Mouse (Mus musculus): ENCODE results near the gene Btg1. TPM values are rescaled to one million over a fixed set of nuclear protein-coding genes. Genes with fewer than 3 reads are reported as not detected.

Btg1 gene
- total and polyA plus RNA-seq, 2 experiments from 2014 or later = 24.7 to 28.7 TPM

GRCm38 (mm10) chr10:96633145-96633516 lies 16.3 kb downstream of the Btg1 start:
- no peak overlapping the region for H3K4me3 ChIP-seq (ENCODE audit: low read depth, low read length)
- 64% methylated on average over 4 of the region's 4 CpGs for WGBS
- TF ChIP-seq CTCF (IDR thresholded peaks at IDR 0.05; ENCODE audit: low read depth) = no peak
- no peak for TF ChIP-seq EP300 (IDR thresholded peaks at IDR 0.05; ENCODE audit: low read depth)
- H3K27me3 ChIP-seq (ENCODE audit: control insufficient read depth, insufficient read depth, low read length) = no peaks in the 10 kb centered on the region
- H3K27ac ChIP-seq (ENCODE audit: low read depth) = no peak overlapping the region
- no peak overlapping the region for H3K4me2 ChIP-seq (ENCODE audit: low read depth, low read length)
- ATAC-seq (ENCODE audit: insufficient read depth, low read depth) (no peak), DNase-seq (ENCODE audit: low spot score) (no peak)
- no peaks in the 10 kb centered on the region for H3K9me3 ChIP-seq (replicated peaks; ENCODE audit: control insufficient read depth, low read length)
- peaks cover 13% of the 10 kb centered on the region; the same call in 1 of the 2 replicates for H3K4me1 ChIP-seq (ENCODE audit: control insufficient read depth, insufficient read depth)
- H3K9ac ChIP-seq (replicated peaks; ENCODE audit: low read depth, low read length) = no peak overlapping the region
- H3K36me3 ChIP-seq (replicated peaks; ENCODE audit: control insufficient read depth, insufficient read depth, low read length) = peaks cover 8% of the 10 kb centered on the region

- Histone ChIP-seq H3K9me3 (replicated peaks; ENCODE audit: control insufficient read depth, low read length) (no peaks in the 10 kb centered on the region), H3K36me3 (replicated peaks; ENCODE audit: control insufficient read depth, insufficient read depth, low read length) (no peaks in the 10 kb centered on the region), H3K4me3 (ENCODE audit: low read depth, low read length) (no peak overlapping the region), H3K9ac (replicated peaks; ENCODE audit: low read depth, low read length) (no peak overlapping the region), H3K4me2 (ENCODE audit: low read depth, low read length) (no peak overlapping the region), H3K27me3 (ENCODE audit: control insufficient read depth, insufficient read depth, low read length) (no peaks in the 10 kb centered on the region), H3K4me1 (ENCODE audit: control insufficient read depth, insufficient read depth) (peaks cover 10% of the 10 kb centered on the region; the same call in 1 of the 2 replicates), H3K27ac (ENCODE audit: low read depth) (no peak overlapping the region)
- DNase-seq (ENCODE audit: low spot score) (no peak), ATAC-seq (ENCODE audit: insufficient read depth, low read depth) (no peak)
- TF ChIP-seq EP300 (IDR thresholded peaks at IDR 0.05; ENCODE audit: low read depth) (no peak), CTCF (IDR thresholded peaks at IDR 0.05; ENCODE audit: low read depth) (no peak)
- WGBS = 25% methylated on average over 4 of the region's 4 CpGs
These were observed 18.7 kb downstream of the Btg1 start for GRCm38 (mm10) chr10:96635472-96635871.

GRCm38 (mm10) chr10:96638477-96638876 lies 21.7 kb downstream of the Btg1 start:
- Histone ChIP-seq H3K27me3 (ENCODE audit: control insufficient read depth, insufficient read depth, low read length) (no peaks in the 10 kb centered on the region), H3K4me2 (ENCODE audit: low read depth, low read length) (no peak overlapping the region), H3K4me1 (ENCODE audit: control insufficient read depth, insufficient read depth) (peaks cover 15% of the 10 kb centered on the region), H3K9ac (replicated peaks; ENCODE audit: low read depth, low read length) (no peak overlapping the region), H3K4me3 (ENCODE audit: low read depth, low read length) (no peak overlapping the region), H3K27ac (ENCODE audit: low read depth) (no peak overlapping the region), H3K9me3 (replicated peaks; ENCODE audit: control insufficient read depth, low read length) (no peaks in the 10 kb centered on the region), H3K36me3 (replicated peaks; ENCODE audit: control insufficient read depth, insufficient read depth, low read length) (no peaks in the 10 kb centered on the region)
- DNase-seq (ENCODE audit: low spot score) (no peak), ATAC-seq (ENCODE audit: insufficient read depth, low read depth) (no peak)
- TF ChIP-seq EP300 (IDR thresholded peaks at IDR 0.05; ENCODE audit: low read depth) (no peak), CTCF (IDR thresholded peaks at IDR 0.05; ENCODE audit: low read depth) (no peak)
- WGBS = 75% methylated on average over 2 of the region's 2 CpGs

GRCm38 (mm10) chr10:96642014-96642413 lies 25.2 kb downstream of the Btg1 start:
- Histone ChIP-seq H3K27me3 (ENCODE audit: control insufficient read depth, insufficient read depth, low read length) (no peaks in the 10 kb centered on the region), H3K4me1 (ENCODE audit: control insufficient read depth, insufficient read depth) (peaks cover 14% of the 10 kb centered on the region), H3K9me3 (replicated peaks; ENCODE audit: control insufficient read depth, low read length) (no peaks in the 10 kb centered on the region), H3K4me3 (ENCODE audit: low read depth, low read length) (no peak overlapping the region), H3K9ac (replicated peaks; ENCODE audit: low read depth, low read length) (no peak overlapping the region), H3K4me2 (ENCODE audit: low read depth, low read length) (no peak overlapping the region), H3K27ac (ENCODE audit: low read depth) (peak overlapping the region; percentile 81), H3K36me3 (replicated peaks; ENCODE audit: control insufficient read depth, insufficient read depth, low read length) (no peaks in the 10 kb centered on the region)
- ATAC-seq (ENCODE audit: insufficient read depth, low read depth) (no peak), DNase-seq (ENCODE audit: low spot score) (no peak)
- WGBS = 58% methylated on average over 4 of the region's 4 CpGs
- no peak for TF ChIP-seq EP300 (IDR thresholded peaks at IDR 0.05; ENCODE audit: low read depth)
- no peak for TF ChIP-seq CTCF (IDR thresholded peaks at IDR 0.05; ENCODE audit: low read depth)

GRCm38 (mm10) chr10:96642751-96643150 lies 25.9 kb downstream of the Btg1 start:
- TF ChIP-seq EP300 (IDR thresholded peaks at IDR 0.05; ENCODE audit: low read depth) (no peak), CTCF (IDR thresholded peaks at IDR 0.05; ENCODE audit: low read depth) (no peak)
- ATAC-seq (ENCODE audit: insufficient read depth, low read depth) (peak; percentile 78), DNase-seq (ENCODE audit: low spot score) (peak; percentile 83)
- peaks cover 16% of the 10 kb centered on the region for H3K4me1 ChIP-seq (ENCODE audit: control insufficient read depth, insufficient read depth)
- no peaks in the 10 kb centered on the region for H3K9me3 ChIP-seq (replicated peaks; ENCODE audit: control insufficient read depth, low read length)
- WGBS = 14% methylated on average over 6 of the region's 6 CpGs
- H3K27ac ChIP-seq (ENCODE audit: low read depth) = peak overlapping the region; percentile 81
- H3K4me3 ChIP-seq (ENCODE audit: low read depth, low read length) = no peak overlapping the region
- no peak overlapping the region for H3K9ac ChIP-seq (replicated peaks; ENCODE audit: low read depth, low read length)
- H3K27me3 ChIP-seq (ENCODE audit: control insufficient read depth, insufficient read depth, low read length) = no peaks in the 10 kb centered on the region
- H3K36me3 ChIP-seq (replicated peaks; ENCODE audit: control insufficient read depth, insufficient read depth, low read length) = no peaks in the 10 kb centered on the region
- no peak overlapping the region; the same call in 1 of the 2 replicates for H3K4me2 ChIP-seq (ENCODE audit: low read depth, low read length)

GRCm38 (mm10) chr10:96645183-96645582 lies 28.4 kb downstream of the Btg1 start:
- TF ChIP-seq CTCF (IDR thresholded peaks at IDR 0.05; ENCODE audit: low read depth) (no peak), EP300 (IDR thresholded peaks at IDR 0.05; ENCODE audit: low read depth) (no peak)
- Histone ChIP-seq H3K4me2 (ENCODE audit: low read depth, low read length) (no peak overlapping the region), H3K9ac (replicated peaks; ENCODE audit: low read depth, low read length) (no peak overlapping the region), H3K36me3 (replicated peaks; ENCODE audit: control insufficient read depth, insufficient read depth, low read length) (no peaks in the 10 kb centered on the region), H3K9me3 (replicated peaks; ENCODE audit: control insufficient read depth, low read length) (no peaks in the 10 kb centered on the region), H3K27ac (ENCODE audit: low read depth) (no peak overlapping the region), H3K27me3 (ENCODE audit: control insufficient read depth, insufficient read depth, low read length) (no peaks in the 10 kb centered on the region), H3K4me1 (ENCODE audit: control insufficient read depth, insufficient read depth) (peaks cover 16% of the 10 kb centered on the region), H3K4me3 (ENCODE audit: low read depth, low read length) (no peak overlapping the region)
- DNase-seq (ENCODE audit: low spot score) = no peak
- WGBS = 91% methylated on average over 1 of the region's 1 CpGs
- no peak for ATAC-seq (ENCODE audit: insufficient read depth, low read depth)
